Mouse (Mus musculus): Measurements from ENCODE around the gene Lonrf2.

Lonrf2 gene

DNA sequence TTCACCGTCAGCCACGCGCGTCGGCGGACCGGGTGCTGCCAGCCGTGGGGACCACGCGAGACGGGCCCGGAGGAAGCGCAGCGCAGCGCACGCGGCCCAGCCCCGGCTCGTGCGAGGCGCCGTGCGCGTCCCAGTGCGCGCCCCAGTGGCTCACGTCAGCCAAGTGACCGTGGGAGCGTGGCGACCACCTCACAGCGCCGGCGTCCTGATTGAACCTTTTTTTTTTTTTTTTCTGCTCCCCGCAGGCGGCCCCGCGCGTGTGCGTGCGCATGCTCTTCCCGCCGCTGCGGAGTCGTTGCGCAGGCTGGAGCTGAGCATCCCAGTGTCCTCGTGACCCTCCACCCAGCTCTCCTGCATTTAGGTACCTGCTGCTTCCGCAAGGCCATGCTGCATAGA lies at the start of gene Lonrf2:
Lonrf2 (minus strand) TSS at position 235 of the 396 bp plus-strand sequence.
- no peak for DNase-seq (ENCODE audit: low spot score in 2 of 2)

DNA sequence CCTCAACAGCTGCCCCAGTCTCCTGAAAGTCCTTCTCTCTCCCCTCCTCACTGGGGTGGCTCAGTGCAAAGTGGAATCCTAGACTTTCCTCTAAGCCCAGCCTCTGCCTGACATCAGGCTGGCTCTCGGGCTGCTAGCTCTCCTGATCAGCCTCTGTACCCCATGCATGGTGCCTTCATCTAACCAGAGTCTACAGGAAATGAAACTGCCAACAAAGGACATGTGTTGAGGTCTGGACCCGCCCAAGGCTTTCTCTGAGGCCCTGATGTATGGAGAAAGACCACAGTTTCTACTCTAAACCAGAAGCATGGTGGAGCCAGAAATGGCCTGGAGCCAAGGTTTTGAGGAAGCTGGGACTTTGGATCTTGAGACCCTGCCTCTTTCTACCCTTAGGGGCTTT lies 49.4 kb upstream of the Lonrf2 start:
- no peak for DNase-seq (ENCODE audit: low spot score in 2 of 2)

DNA sequence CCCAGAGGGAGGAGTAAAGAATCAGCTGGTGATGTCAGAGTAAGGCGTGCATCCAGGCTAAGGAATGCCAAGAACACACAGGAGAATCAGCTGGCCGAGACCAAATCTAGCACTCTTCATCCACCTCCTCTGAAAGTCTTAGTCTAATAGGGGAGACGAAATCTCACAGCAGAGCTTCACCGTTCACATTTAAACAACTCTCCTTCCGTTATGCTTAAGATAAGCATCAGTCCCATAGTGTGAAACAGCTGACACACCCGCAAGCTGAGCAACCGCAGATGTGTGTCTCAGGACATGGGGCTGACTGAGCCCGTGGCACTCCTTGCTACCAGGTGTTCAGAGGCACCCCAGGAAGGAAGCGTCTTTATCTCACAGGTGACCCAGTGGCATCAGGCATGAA lies 47.3 kb upstream of the Lonrf2 start:
- DNase-seq (ENCODE audit: low spot score in 2 of 2), result no peak

DNA sequence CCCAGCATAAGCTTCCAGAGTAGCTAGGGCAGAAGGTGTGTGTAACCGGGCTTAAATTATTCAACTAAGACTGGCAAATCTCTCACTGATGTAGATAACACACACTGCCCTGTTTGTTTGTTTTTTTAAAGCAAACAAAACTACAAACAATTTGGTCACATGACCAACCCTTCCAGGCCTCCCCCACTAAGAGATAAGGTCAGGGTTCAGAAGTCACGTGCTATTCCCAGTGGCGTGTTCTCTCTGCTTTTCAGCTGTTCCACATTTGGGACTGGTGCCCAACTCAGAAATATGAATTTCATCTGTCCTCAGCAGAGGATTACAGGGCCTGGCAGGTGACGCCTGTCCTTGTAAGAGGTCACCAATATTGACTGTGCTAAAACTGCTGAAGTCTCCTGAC lies 46.2 kb upstream of the Lonrf2 start:
- DNase-seq (ENCODE audit: low spot score in 2 of 2), result no peak

DNA sequence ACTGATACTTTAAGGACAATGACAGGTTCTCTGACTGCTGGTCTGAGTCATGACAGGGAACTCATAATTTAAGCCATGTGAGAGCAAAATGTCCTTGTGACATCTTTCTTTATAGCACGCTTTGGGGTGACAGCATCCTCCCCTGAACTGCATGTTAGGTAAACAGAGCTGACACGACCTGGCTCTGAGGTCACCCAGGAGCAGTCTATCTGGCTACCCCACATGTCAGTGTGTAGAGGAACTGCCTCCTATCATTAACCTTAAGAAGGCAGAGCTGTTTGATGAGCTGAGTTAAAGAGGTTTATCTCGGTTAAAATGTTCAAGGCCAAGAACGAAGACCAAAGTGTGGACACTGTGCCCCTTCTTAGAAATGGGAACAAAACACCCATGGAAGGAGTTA lies 44.9 kb upstream of the Lonrf2 start:
- no peak for DNase-seq (ENCODE audit: low spot score in 2 of 2)

DNA sequence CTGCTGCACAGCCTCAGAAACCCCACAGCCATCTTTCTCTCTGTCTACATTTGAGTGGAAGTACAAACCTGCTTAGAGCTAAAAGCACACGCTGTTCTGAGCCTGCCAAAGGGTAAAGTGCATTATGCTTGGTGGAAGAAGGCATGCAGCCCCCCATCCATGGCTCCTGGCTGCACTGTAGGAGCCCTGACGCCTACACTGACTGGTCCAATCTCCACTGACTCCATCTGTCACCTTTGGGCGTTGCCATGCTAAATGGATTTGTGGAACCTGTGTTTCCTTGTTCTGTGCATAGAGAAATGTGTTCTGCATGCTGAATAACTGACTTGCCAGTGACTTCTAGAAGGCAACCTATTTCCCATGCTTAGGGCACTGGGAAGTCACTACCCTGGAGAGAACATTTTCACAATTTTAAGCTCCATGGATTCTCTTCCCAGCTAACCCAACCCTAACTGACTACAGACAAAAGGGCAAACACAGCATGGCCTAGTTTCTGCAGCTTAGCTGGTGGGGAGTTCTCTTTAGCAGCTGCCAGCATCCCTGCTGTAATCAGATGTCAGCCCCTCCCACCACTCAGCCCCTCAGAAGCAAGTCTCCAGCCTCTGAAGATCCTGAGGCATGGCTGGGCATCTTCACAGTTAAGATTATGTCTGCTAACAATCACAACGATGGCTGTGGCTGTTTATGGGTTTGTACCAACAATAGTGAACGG lies 40.3 kb upstream of the Lonrf2 start:
- no peak for DNase-seq (ENCODE audit: low spot score in 2 of 2)

DNA sequence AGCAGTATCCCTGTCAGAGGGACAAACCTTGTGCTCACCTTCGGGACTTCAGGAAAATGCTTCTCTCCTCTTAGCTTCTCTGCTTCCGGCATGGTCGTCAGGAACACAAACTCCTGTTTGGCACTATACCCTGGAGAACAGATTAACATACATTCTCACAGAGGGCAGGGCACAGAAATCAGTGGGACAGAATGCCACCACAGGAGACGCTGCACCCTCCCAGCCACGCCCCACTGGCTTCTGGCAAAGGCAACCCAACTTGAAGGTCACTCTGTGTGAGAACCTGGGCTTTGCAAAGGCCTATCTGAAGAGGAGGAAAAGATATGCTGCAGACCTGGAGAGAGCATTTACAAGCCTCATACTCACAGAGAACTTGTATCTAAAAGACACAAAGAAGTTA lies 37.4 kb upstream of the Lonrf2 start:
- no peak for DNase-seq (ENCODE audit: low spot score in 2 of 2)

DNA sequence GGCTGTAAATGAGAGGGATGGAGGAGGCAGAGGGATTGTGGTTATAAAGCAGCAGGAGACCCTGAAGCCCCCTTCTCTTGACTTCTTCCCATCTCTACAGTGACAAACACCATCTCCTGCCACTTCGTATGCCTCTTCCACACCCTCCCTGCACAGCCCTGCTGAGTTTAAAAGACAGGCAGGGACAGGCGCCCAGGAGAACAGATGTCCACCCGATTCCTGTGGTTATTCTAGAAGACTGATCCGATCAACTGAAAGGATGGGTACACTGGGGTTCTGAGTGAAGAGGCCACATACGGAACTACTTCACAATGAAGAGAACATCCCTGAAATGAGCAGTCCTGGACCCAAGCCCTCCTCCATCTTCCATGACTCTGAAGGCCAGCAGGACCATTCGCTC lies 35.3 kb upstream of the Lonrf2 start:
- no peak for DNase-seq (ENCODE audit: low spot score in 2 of 2)

DNA sequence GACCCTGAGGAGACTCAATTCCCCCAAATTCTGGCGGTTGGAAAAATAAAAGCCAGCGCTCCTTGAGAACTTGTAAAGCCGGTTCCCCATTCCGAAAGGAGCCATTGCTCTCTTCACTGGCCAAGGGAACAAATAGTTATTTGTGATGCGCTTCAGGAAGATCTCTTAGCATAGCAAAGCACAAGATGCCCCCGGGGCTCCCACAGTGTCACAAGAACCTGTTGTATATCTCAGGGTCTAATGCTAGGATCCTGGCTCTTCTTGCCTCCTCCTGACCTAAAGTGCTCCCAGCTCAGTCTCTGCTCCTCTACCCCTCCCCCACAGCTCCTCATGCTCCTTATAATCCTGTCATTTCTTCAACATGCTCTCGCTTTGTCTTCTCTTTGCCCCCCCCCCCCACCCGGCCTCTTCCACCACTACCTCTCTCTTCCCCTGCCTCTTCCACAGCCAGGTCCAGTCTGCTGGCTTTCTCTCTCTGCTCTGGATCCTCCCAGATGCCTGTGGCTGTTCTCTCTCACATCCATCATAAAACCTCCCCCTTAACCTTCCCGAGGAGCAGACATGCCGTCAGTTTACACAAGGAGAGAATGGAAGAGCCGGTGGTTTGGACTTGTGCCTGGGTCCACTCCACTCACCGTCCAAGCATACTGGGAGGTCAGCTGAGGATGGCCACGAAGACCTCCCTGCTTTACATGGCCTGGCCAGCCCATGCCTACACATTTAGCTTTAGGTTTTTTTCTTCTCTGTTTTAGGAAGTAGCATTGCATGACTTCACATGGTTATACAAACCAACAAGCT lies 33.1 kb upstream of the Lonrf2 start:
- no peak for DNase-seq (ENCODE audit: low spot score in 2 of 2)

DNA sequence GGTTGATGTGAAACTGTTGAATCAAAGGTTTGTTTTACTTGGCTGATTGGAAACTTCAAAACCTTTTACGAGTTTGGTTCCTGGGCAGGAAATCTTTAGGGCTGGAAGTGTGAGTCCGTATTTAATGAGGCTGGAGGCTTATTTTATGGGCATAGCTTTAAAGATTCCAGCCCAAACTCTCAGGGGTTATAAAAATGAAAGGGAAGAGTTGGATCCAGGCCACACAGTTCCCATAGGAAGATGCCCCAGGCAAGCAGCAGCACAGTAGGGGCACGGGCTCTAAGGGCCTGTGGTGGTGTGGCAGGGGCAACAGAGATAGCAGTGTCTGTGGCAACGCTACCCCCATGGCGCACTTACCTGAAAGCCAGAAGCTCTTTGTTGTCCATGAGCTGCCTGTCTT lies 29.7 kb upstream of the Lonrf2 start:
- no peak for DNase-seq (ENCODE audit: low spot score in 2 of 2)

DNA sequence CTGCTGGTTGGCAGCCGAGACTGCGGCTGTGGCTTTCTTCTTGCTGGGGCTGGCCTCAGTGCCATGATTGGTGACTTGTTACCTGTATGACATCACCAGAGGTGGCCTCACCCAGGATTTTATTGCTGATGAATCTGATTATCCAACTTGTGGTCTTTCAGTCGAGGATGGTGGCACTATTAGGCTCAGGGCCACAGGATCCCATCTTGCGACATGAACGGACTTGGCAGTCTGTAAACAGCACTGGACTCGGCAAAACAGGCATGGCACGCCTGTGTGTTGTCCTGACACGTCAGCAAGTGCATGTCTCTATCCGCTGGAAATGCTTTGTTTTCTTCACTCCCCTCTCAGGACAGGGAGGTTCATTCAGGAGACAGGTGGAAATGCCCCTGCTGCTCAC lies 27.8 kb upstream of the Lonrf2 start:
- DNase-seq (ENCODE audit: low spot score in 2 of 2), result no peak

DNA sequence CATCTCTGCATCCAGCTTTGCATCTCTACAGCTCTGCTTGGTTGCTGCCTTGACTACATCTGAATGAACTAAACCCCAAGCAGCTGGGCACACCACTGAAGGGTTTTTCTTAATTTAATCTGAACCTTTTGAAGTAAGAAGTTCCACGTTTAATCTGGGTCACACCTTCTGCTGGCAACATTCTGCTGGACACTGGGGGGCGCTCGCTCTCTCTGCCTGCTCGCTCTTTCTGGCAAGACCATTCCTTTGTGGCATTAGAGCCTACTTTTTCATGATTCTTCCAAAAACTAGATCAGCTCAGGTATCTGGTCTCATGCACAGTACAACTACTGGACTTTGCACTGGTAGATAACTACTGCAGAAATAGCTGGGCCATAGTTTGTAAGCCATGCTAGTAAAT lies 25.7 kb upstream of the Lonrf2 start:
- peak in 1 of 2 experiments; percentile 7 for DNase-seq (ENCODE audit: low spot score in 2 of 2)

DNA sequence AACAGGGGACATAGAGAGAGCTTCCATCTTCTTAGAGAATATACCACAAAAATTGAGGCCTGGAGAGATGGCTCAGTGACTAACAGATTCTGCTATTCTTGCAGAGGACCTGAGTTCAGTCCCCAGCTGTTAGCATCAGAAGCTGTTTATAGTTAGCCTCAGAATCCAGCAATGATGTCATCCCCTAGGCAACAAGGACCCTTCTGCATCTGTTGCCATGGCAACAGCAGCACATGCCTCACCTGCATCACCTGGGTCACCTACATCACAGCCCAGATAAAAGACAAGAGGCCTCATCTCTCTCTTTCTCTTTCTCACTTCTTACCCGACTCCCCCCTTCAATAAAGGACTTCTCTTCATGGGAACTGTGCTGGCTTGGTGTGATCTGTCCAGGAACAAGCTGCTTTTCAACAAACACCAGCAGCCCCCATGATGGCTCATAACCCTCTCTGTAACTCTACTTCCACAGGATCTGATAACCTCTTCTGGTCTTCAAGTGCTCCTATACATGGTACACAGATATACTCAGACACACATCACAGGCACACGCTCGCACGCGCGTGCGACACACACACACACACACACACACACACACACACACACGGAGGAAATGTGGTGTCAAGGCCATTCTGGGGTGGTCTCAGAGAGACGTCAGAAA lies 24.5 kb upstream of the Lonrf2 start:
- no peak for DNase-seq (ENCODE audit: low spot score in 2 of 2)

DNA sequence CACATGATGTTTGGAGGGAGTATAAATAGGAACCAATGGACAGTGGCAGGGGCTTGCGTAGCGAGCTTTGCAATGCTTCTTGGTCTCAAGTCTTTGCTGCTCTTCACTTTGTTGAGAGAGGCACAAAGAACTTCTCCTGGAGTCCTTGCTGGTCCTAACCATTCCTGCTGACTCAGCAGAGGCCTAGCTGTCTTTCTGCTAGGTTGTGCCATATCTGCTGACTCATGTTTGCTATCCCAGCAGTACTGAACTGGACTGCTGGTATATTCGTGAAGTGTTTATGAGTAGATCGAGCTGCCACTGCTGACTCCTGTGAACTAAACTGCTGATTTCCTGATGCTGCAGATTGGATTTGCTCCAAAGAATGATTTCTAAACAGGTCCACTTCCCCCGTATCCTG lies 23.7 kb upstream of the Lonrf2 start:
- no peak for DNase-seq (ENCODE audit: low spot score in 2 of 2)

DNA sequence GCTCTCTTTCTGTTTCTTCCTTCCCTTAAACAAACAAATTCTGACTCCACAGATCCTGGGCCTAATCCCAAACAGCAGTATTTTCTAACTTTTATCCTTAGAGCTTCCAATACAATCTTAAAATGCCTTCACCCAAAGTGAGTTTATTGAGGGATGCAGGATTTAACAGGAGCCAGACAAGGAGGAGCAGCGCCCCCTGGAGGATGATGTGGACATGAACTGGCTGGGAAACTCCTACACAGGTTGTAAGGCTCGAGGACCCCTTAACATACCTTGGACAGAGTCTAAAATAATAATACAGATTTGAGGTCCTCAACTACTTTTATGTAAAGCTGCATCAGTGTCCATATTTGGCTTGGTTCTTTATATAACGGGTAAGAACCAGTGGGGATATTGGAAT lies 19.7 kb upstream of the Lonrf2 start:
- DNase-seq (ENCODE audit: low spot score in 2 of 2), result peak in 1 of 2 experiments; percentile 19

DNA sequence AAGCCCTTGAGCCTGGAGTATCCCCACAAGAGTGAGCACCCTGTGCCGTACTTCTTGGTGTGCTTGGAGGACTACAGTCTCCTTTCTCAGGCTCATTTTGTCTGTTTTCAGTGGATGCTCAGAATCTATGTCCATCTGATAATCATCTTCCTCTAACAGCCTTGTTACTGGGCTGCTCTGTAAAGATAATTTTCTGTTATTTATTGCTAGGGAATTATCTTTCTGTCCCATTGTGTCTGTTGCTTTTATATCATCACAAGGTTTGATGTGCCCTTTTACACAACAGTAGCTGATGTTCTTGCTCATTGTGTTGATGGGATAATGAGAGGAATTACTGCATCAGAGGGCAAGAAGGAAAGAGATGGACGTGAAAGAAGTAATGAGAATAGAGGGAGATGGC lies 15.7 kb upstream of the Lonrf2 start:
- DNase-seq (ENCODE audit: low spot score in 2 of 2), result no peak

DNA sequence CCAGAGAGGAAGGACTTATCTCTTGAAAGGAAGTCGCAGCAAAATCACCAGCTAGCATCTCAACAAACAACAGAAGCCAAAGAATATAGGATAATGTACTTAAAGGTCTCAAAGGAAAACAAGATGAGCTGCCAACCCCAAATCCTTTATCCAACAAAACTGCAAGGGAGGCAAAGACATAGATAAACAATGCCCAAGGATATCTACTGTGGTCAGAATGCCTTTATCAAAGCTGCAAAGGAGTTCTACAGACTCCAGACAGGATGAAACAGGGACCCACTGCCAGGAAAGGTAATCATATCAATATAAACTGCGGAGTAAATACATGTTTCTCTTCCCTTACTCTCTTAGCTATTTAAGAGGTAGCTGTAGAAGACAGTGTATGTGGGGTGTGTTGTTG lies 14.1 kb upstream of the Lonrf2 start:
- DNase-seq (ENCODE audit: low spot score in 2 of 2), result no peak

DNA sequence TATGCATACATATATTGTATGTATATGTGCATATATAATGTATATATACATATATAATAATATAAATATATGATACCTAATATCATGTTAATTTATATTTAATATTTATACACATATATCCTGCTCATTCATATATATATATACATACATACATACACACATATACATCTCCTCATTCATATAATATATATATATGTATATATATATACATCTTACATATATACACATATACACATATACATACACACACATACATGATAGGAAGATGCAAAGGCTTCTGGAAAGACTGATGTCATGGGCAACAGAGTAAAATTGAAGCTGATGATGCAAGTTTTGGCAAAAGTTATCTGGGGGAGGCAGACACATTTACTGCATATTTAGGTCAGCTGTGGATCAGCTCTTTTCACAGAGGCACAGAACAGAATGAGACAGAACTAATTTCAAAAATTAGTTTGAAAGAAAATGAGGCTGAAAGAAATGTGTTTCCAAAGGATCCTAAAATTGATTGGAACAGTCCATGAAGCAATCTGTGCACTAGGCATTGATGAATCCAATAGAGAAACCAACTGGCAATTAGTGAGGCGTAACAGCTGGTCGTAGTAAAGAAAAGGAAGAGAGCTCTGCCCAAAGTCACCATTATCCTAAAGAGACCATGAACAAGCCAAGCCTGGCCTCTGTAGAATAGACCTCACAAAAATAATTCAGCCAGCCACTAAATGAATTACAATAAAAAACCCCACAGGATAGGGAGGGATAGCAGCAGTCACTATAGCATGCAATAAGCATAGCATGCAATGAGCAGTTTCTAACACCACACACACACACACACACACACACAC lies 12.2 kb upstream of the Lonrf2 start:
- no peak for DNase-seq (ENCODE audit: low spot score in 2 of 2)

DNA sequence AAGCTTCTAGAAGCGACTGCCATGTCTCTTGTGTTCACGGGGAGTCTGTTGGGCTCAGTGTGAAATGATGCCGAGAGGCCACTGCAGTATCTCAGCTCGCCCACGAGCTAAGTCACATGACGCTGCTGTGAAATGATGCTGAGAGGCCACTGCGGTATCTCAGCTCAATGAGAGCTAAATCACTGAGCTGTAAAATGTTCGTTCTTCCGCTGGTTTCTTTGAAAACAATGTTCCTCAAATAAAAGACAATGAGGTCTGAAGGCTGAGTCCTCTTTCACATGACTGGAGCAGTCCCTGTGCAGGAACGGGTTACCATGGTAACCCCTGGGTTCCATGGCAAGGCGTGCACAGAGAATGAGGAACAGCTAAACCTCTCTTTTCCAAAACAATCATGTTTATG lies 11.5 kb upstream of the Lonrf2 start:
- no peak for DNase-seq (ENCODE audit: low spot score in 2 of 2)

DNA sequence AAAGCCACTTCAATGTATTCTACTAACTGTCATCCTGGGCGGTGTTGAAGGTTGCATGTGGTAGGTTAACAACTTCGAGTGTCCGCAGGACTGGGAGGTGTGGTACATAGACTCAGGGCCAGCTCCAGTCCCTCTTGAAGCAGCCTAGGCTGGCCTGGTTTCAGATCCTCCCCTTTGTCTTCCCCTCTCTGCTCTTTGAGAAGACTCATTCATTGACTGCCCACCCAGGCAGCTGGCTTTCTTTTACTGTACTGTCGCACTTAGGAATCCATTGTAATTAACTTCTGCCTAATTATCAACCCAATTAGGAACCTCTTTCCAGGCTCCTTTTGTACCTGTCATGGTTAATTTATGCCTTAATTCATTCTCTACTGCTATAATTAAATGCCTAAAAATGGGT lies 6.8 kb upstream of the Lonrf2 start:
- DNase-seq (ENCODE audit: low spot score in 2 of 2), result no peak

DNA sequence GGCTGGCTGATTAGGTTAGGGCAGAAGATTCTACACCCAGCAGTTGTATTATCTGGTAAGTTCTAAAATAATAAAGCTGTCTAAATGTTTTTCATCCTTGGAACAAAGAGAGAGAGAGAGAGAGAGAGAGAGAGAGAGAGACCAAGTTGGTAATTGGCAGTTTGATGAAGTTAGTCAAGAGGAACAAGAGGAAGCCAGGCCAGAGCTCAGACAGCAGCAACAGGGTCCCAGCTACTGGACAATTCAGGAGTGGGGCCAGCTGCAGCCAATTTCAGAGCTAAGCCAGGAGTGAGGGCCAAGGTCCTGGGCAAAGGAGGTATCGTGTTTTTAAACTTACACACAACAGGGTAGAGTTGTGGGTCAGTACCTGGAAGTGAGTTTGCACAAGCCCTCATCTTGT lies 6.3 kb upstream of the Lonrf2 start:
- DNase-seq (ENCODE audit: low spot score in 2 of 2), result no peak

DNA sequence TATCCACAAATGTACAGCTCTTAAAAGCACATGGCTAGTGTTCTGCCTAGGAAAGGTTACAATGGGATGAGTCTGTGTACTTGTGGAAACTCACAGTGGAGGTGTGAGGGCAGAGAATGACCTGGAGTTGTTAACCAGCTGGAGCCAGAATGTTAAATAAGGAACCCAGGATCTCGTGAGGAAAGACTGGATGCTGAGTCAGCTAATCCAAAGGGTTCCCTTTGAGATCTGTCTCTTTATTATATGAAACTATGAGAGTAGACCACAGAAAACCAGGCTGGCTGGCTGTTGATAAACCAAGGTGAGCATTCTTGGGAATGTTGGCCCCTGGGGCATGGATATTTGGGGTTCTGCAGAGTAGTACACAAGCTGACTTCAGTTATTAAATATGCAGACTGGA lies 3.4 kb upstream of the Lonrf2 start:
- no peak for DNase-seq (ENCODE audit: low spot score in 2 of 2)
